Mouse (Mus musculus) MEL (cell line): ENCODE measurements around the gene Zfp462. TPM values are rescaled to one million over a fixed set of nuclear protein-coding genes. Genes with fewer than 3 reads are reported as not detected.

ENCODE experiments used
- DNase-seq: peaks from one replicate; pipeline ENCODE4 v3.0.0; 2011; ENCODE audit warnings: low read depth, low spot score
- H3K27ac ChIP-seq: 2 replicates; pipeline ENCODE4 v1.5.1; 2012; ENCODE audit warnings: low read depth, mild to moderate bottlenecking, control low read depth, low read length, moderate library complexity; ENCODE audit not compliant: control insufficient read depth
- H3K27me3 ChIP-seq, 2 experiments: fragments of 150-350 bp in 1 of 2; sonication (generic) in 1 of 2; 2 replicates each; pipeline ENCODE4 v1.6.1; 2012; ENCODE audit warnings: low read length in 2 of 2, mild to moderate bottlenecking in 2 of 2, improper control_type of control experiment in 1 of 2, moderate library complexity in 1 of 2; ENCODE audit not compliant: insufficient read depth in 2 of 2, control insufficient read depth in 1 of 2
- H3K36me3 ChIP-seq, 2 experiments: 2 replicates each; pipeline ENCODE4 v1.6.1; 2012 to 2014; ENCODE audit warnings: low read length in 2 of 2, improper control_type of control experiment in 1 of 2, inconsistent platforms in 1 of 2, mild to moderate bottlenecking in 1 of 2; ENCODE audit not compliant: insufficient read depth in 2 of 2, control insufficient read depth in 1 of 2
- H3K4me1 ChIP-seq, 2 experiments: fragments of 150-350 bp in 1 of 2; sonication (generic) in 1 of 2; 2 replicates each; pipeline ENCODE4 v1.6.1; 2012; ENCODE audit warnings: low read length in 2 of 2, improper control_type of control experiment in 1 of 2, mild to moderate bottlenecking in 1 of 2; ENCODE audit not compliant: insufficient read depth in 2 of 2, control insufficient read depth in 1 of 2
- H3K4me3 ChIP-seq, 2 experiments: fragments of 150-350 bp in 1 of 2; sonication (generic) in 1 of 2; 2 replicates each; pipeline ENCODE4 v1.5.1; 2012; ENCODE audit warnings: low read depth in 2 of 2, low read length in 2 of 2, mild to moderate bottlenecking in 2 of 2, moderate library complexity in 2 of 2, control low read depth in 1 of 2, improper control_type of control experiment in 1 of 2; ENCODE audit not compliant: control insufficient read depth in 1 of 2, insufficient read depth in 1 of 2
- H3K79me2 ChIP-seq: 2 replicates; pipeline ENCODE4 v1.6.1; 2012; ENCODE audit warnings: mild to moderate bottlenecking, low read length, moderate library complexity; ENCODE audit not compliant: control insufficient read depth, poor library complexity, insufficient read depth
- H3K9ac ChIP-seq: 2 replicates; pipeline ENCODE4 v1.6.1; 2012; ENCODE audit warnings: low read depth, mild to moderate bottlenecking, control low read depth, low read length, moderate library complexity; ENCODE audit not compliant: control insufficient read depth, poor library complexity, severe bottlenecking
- H3K9me3 ChIP-seq: fragments of 150-350 bp; sonication (generic); replicated peaks from 2 replicates; pipeline ENCODE4 v1.6.1; 2012; ENCODE audit warnings: mild to moderate bottlenecking, low read length, improper control_type of control experiment, moderate library complexity; ENCODE audit not compliant: insufficient read depth
- CHD1 ChIP-seq: IDR thresholded peaks from 2 replicates; pipeline ENCODE4 v1.6.1; 2012; ENCODE audit warnings: low read depth, mild to moderate bottlenecking, inconsistent platforms, low read length, improper control_type of control experiment
- CTCF ChIP-seq, 3 experiments: IDR thresholded peaks in 2 of 3; conservative IDR thresholded peaks in 1 of 3; 2 replicates each; pipeline ENCODE4 v1.5.1; 2011 to 2012; ENCODE audit warnings: low read length in 3 of 3, low read depth in 2 of 3, mild to moderate bottlenecking in 2 of 3, improper control_type of control experiment in 1 of 3, inconsistent platforms in 1 of 3, mixed read lengths in 1 of 3, moderate library complexity in 1 of 3; ENCODE audit not compliant: control insufficient read depth in 1 of 3, insufficient read depth in 1 of 3, poor library complexity in 1 of 3, severe bottlenecking in 1 of 3
- E2F4 ChIP-seq: IDR thresholded peaks from 2 replicates; pipeline ENCODE4 v1.6.1; 2011; ENCODE audit warnings: low read depth, low read length, improper control_type of control experiment, borderline replicate concordance
- GABPA ChIP-seq: IDR thresholded peaks from 2 replicates; pipeline ENCODE4 v1.6.1; 2012; ENCODE audit warnings: low read depth, mild to moderate bottlenecking, inconsistent platforms, low read length, improper control_type of control experiment, moderate library complexity
- GATA1 ChIP-seq: IDR thresholded peaks from 2 replicates; pipeline ENCODE4 v1.6.1; 2011; ENCODE audit warnings: low read depth, low read length, improper control_type of control experiment
- KAT2A ChIP-seq: conservative IDR thresholded peaks from 2 replicates; pipeline ENCODE4 v1.6.1; 2012; ENCODE audit warnings: low read depth, low read length, improper control_type of control experiment, inconsistent platforms
- MAX ChIP-seq: IDR thresholded peaks from 2 replicates; pipeline ENCODE4 v1.6.1; 2011; ENCODE audit warnings: low read length, improper control_type of control experiment
- MEF2A ChIP-seq: IDR thresholded peaks from 2 replicates; pipeline ENCODE4 v1.6.1; 2014; ENCODE audit warnings: low read depth, mild to moderate bottlenecking, inconsistent platforms, low read length, improper control_type of control experiment; ENCODE audit not compliant: poor library complexity, insufficient replicate concordance, severe bottlenecking; ENCODE audit errors: extremely low read depth
- MXI1 ChIP-seq: IDR thresholded peaks from 2 replicates; pipeline ENCODE4 v1.6.1; 2011; ENCODE audit warnings: mild to moderate bottlenecking, low read depth, low read length, improper control_type of control experiment
- MYB ChIP-seq: IDR thresholded peaks from 2 replicates; pipeline ENCODE4 v1.6.1; 2011; ENCODE audit warnings: mild to moderate bottlenecking, low read depth, low read length, improper control_type of control experiment
- MYC ChIP-seq: IDR thresholded peaks from 2 replicates; pipeline ENCODE4 v1.6.1; 2011; ENCODE audit warnings: low read depth, mild to moderate bottlenecking, low read length, improper control_type of control experiment, moderate library complexity
- NELFE ChIP-seq: IDR thresholded peaks from 2 replicates; pipeline ENCODE4 v1.6.1; 2011; ENCODE audit warnings: low read depth, low read length, improper control_type of control experiment
- NRF1 ChIP-seq: IDR thresholded peaks from 2 replicates; pipeline ENCODE4 v1.6.1; 2014; ENCODE audit warnings: low read depth, mild to moderate bottlenecking, inconsistent platforms, low read length, improper control_type of control experiment, moderate library complexity; ENCODE audit not compliant: poor library complexity, insufficient read depth, severe bottlenecking
- POLR2AphosphoS5 ChIP-seq: IDR thresholded peaks from 2 replicates; pipeline ENCODE4 v1.6.1; 2012; ENCODE audit warnings: low read depth, borderline replicate concordance, mild to moderate bottlenecking, inconsistent platforms, low read length, moderate library complexity, mixed read lengths
- RCOR1 ChIP-seq: IDR thresholded peaks from 2 replicates; pipeline ENCODE4 v1.6.1; 2012; ENCODE audit warnings: low read depth, mild to moderate bottlenecking, inconsistent platforms, low read length, improper control_type of control experiment
- TAL1 ChIP-seq: IDR thresholded peaks from 2 replicates; pipeline ENCODE4 v1.6.1; 2012; ENCODE audit warnings: mild to moderate bottlenecking, inconsistent platforms, low read length, moderate library complexity, mixed read lengths
- ZC3H11A ChIP-seq: IDR thresholded peaks from 2 replicates; pipeline ENCODE4 v1.6.1; 2012; ENCODE audit warnings: low read depth, mild to moderate bottlenecking, inconsistent platforms, low read length, improper control_type of control experiment
- ZKSCAN1 ChIP-seq: IDR thresholded peaks from 2 replicates; pipeline ENCODE4 v1.6.1; 2012; ENCODE audit warnings: low read depth, mild to moderate bottlenecking, inconsistent platforms, low read length, improper control_type of control experiment, moderate library complexity
- ZMIZ1 ChIP-seq: IDR thresholded peaks from 2 replicates; pipeline ENCODE4 v1.6.1; 2012; ENCODE audit warnings: low read depth, mild to moderate bottlenecking, inconsistent platforms, low read length, improper control_type of control experiment, moderate library complexity
- ZNF384 ChIP-seq: IDR thresholded peaks from 2 replicates; pipeline ENCODE4 v1.6.1; 2012; ENCODE audit warnings: low read depth, mild to moderate bottlenecking, inconsistent platforms, low read length, improper control_type of control experiment
- polyA plus RNA-seq, 2 experiments: library from polyadenylated mRNA; stranded (reverse) in 1 of 2; unstranded in 1 of 2; fragments of >175 nt in 1 of 2; fragments of >200 nt in 1 of 2; gene quantifications; 2 replicates each; pipeline versions ENCODE4 v1.2.1 to v1.2.4; 2012; ENCODE audit warnings: low replicate concordance in 2 of 2, low read depth in 1 of 2; ENCODE audit not compliant: insufficient read length in 2 of 2, insufficient read depth in 1 of 2, missing spikeins in 1 of 2
- total RNA-seq: library from RNA; depleted of rRNA; stranded (reverse); fragments of 300-350 nt; gene quantifications from 2 replicates; pipeline ENCODE4 v1.2.3, GENCODE M21; 2012

The Zfp462 gene
- total and polyA plus RNA-seq, 3 experiments: not detected

GRCm38 (mm10) chr4:55015517-55015916 lies 70.7 kb downstream of the Zfp462 start:
- Histone ChIP-seq H3K27me3 (no peaks in the 10 kb centered on the region), H3K9ac (no peak overlapping the region), H3K79me2 (no peaks in the 10 kb centered on the region), H3K9me3 (no peaks in the 10 kb centered on the region), H3K36me3 (no peaks in the 10 kb centered on the region), H3K4me3 (no peak overlapping the region), H3K27ac (no peak overlapping the region), H3K4me1 (no peaks in the 10 kb centered on the region)
- DNase-seq: no peak
- TF ChIP-seq NRF1 (no peak), NELFE (no peak), MEF2A (no peak), MYB (no peak), ZC3H11A (no peak), TAL1 (no peak), CHD1 (no peak), CTCF (IDR thresholded peaks at IDR 0.05 in 2 of 3, conservative IDR thresholded peaks at IDR 0.05 in 1 of 3; ENCODE audit: control insufficient read depth in 1 of 3, insufficient read depth in 1 of 3, low read depth in 2 of 3, low read length in 3 of 3, poor library complexity in 1 of 3, severe bottlenecking in 1 of 3) (no peak), KAT2A (no peak), RCOR1 (no peak)

- Histone ChIP-seq H3K27me3 (no peaks in the 10 kb centered on the region; a peak in 1 of 4 replicates), H3K27ac (no peak overlapping the region), H3K36me3 (no peaks in the 10 kb centered on the region), H3K4me1 (no peaks in the 10 kb centered on the region), H3K4me3 (no peak overlapping the region), H3K9ac (no peak overlapping the region)
- DNase-seq: no peak
- no peak for TF ChIP-seq MAX
- no peak for TF ChIP-seq GATA1
- no peak for TF ChIP-seq POLR2AphosphoS5
- no peak for TF ChIP-seq MXI1
- TF ChIP-seq ZNF384: no peak
- no peak for TF ChIP-seq ZMIZ1
- TF ChIP-seq ZKSCAN1: no peak
- TF ChIP-seq NRF1: no peak
- no peak for TF ChIP-seq E2F4
- TF ChIP-seq GABPA: no peak
- no peak for TF ChIP-seq RCOR1
- no peak for TF ChIP-seq MYC
- TF ChIP-seq TAL1: no peak
- TF ChIP-seq, all 39 proteins: peak for 0
- Histone ChIP-seq H3K79me2 (no peaks in the 10 kb centered on the region), H3K9me3 (no peaks in the 10 kb centered on the region)
These were observed 81.3 kb downstream of the Zfp462 start for GRCm38 (mm10) chr4:55026109-55026646.
